Mouse (Mus musculus) 3T3-L1 (cell line): ENCODE measurements at regions not wholly inside any gene's neighbourhood (a gene's known extent, or its start where the extent isn't known, plus 50 kb on each side); places are given as distances from the start of the nearest gene placed in this dataset.
A peak's percentile ranks its signal among the peaks of the same experiment; 100 is the strongest.

ENCODE experiments used
- DNase-seq: peaks from one replicate; pipeline ENCODE4 v3.0.0-alpha.2; 2015; ENCODE audit warnings: low read depth, low spot score

DNA sequence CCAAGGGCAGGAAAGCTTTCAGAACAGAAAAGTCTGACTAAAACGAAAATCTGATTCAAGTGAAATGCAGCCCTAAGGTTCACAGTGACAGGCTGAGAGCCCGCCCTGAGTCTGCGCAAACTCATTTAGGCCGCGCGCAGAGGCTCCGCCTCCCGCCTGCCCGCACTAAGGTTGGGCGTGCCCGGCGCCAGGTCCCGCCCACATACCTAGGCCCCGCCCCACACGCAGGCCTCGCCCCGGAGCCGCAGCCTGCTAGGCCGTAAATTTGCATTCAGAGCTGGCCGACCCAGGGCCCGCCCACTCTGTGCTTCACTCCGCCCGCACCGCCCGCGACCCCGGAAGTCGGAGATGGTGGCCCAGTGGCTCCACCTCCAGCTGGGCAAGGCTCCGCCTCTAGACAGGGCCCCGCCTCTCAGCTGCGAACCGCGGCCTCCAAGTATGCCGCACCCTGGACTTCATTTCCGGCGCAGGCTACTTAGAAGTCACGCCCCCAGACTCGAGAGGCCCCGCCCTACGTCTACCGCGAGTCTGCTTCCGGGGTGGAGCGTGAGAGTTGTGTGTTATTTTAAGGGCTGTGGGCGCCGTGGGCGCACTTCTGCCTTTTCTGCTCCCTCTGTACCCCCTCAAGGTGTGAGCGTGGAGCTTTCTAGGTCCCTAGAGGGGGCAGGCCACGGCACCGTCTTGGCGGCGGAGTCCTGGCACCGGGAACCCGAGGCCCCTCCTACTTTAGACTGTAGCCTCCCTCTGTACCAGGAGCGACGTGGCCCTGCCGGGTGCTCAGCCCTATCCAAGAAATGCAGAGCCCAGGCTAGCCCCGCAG is 52.3 kb upstream of the Wnt7b start:
- DNase-seq = peak; percentile 97

DNA sequence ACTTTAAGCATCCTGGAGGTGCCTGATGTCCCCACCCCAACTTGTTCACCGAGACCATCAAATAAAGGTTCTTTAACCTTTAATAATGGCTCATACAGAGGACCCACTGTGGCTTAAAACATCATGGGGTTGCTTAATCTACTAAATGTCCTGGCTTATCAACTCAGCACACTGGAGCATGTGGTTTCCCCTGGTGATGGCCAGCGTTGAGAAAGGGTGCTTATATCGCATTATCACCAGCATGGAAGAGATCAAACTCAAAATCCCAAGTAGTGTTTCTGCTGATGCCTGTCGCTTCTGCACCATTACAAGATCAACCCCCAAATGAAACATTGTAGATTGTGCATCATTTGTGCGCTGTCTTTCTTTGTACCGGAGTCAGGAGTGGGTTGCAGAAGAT is 53.2 kb upstream of the Wnt7b start:
- no peak for DNase-seq

DNA sequence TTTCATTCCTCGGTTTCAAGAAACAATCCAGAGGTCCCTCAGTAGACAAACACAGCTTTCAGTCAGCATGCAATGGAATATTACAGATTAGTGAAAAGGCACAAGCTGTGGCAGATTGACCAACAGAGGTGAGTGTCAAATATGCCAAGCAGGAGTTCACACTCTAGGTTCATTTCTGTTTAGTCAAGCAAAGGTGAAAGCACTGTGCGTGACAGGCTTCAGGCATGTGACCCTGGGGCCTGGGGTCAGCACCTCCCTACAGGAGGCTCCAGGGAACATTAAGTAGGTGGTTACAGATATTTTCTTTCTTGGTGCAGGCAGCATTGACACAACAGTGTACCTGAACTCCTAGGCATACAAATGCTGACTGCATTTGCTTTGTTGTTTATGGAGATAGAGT is 57.3 kb upstream of the Wnt7b start:
- no peak for DNase-seq

DNA sequence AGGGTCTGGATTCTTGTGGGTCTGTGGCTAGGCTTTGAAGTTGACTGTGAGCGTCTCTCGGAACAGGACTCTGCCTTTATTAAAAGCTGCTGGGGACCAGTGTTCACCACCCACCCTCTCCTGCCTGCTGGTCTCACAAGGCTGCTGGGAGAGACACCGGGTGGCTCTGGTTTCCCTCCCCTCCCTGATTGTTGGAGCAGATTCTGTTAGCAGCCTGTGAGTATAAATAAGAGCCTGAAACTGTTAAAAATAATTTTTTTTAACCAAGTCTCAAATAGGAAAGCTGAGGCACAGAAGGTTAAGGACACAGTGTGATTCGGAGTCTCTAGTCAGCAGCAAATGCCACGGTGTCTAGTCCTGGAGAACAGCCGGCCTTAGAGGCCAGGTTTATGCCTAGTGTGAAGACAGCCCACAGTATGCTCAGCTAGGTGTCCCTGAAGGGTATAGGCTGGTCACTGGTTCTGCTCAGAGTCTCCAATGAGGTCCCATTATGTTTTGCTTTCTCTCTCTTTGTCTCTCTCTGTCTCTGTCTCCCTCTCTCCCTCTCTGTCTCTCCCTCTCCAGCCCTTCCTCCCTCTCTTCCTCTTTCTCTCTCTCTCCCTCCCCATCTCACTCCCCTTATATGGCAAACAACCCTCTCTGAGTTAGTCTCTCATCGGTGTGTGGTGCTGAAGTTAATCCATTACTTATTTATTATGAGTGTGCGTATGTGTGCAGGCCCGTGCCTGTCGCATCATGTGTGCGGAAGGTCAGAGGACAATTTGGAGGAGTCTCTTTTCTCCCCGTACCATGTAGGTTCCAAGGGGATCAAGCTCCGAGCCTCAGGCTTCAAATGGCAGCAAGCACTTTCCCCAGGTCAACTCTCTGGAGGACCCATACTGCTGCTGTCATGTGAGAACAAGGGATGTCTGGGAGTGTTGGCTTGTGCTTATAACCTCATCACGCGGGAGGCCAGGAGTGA is 59.1 kb upstream of the Wnt7b start:
- DNase-seq = no peak

DNA sequence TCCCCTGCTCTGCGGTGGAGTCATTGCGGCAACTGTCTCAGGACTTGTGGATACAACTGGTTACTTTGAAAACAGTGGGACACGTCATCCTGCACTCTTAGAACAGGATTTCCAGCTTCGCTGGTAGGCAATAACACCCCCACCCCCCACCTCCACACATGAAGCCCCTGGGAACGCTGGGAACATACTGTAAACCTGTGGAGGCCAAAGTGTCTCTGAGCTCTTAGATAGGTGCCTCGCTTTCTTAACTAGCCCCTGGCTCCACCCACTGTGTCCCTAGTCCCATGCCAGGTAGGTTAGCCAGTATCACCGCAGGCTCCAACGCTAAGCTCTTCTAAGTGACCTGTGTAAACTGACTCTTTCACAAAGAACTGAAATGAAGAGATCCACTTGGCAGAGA is 63.1 kb upstream of the Wnt7b start:
- DNase-seq = no peak

DNA sequence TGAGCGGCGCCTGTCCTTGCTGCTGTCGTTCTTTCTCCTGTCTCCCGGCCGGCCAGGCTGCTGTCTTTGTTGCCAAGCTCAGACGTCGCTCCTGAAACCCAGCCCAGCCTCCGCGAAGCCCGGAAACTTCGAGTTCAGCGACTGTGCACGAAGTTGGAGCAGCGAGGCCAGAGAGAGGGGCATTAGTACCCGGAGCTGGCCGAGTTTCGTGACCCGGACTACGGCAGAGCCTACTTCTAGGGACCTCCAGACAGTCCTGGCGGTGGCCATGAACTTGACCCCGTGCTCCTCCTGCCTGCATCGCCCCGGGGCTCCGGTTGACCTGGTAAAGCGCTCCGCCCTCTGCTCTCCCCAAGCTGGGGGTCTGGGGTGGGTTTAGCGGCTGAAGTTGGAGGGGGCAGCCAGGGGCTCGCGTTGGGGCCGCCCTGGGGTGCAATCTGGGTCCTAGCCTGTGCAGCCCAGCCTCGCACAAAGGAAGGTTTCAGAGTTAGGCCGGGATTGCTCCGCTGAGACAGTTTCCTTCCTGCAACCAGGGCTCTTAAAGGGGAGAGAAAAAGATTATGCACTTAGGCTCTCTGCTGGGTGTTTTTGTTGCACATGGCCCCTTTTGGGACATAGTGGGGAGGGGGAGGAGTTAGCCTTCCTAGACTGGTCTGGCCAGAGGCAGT is 63.8 kb upstream of the Wnt7b start:
- no peak for DNase-seq

DNA sequence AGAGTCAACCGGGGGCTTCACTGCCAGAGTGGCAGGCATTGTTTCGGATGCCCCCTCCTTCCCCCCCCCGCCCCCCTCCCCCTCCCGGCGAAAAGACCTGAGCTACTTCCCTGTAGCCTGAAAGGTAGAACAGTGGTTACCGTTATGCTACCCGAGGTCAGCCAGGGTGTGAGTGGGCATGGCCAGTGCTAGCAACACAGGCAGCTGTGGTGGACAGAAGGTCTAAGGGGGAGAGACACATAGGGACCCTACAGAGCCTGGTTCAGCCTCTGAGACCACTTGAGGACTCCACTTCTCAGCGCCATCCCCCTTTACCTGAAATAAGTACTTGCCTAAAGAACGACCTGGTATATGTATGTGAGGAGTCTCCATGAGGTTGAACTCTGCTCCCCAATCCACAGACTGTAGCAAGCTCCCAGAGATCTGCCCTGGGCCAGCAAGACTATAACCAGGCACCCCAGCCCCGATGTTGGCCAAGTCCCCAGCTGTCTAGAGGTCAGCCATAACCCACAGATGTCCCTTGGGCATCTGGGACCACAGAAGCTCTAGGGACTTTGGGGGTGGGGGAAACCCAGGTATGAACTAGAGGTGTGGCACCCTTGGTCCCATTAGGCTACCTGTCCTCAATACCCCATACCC is 64.5 kb upstream of the Wnt7b start:
- no peak for DNase-seq

DNA sequence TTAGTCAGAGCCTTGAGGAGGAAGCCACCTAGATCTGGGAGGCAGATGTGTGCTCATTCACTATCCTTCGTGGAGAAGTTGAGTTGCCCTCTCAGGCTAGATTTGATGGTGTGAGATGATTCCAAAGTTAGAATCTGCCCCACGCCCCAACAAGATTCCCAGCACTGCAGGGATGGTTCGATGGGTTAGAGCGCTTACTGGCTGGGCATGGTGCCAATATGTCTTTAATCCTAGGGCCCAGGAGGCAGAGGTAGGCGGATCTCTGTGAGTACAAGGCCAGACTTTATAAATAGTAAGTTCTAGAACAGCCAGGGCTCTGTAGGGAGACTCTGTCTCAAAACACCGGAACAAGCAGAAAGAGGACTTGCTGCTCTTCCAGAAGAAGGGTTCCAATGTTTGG is 65.3 kb upstream of the Wnt7b start:
- no peak for DNase-seq

DNA sequence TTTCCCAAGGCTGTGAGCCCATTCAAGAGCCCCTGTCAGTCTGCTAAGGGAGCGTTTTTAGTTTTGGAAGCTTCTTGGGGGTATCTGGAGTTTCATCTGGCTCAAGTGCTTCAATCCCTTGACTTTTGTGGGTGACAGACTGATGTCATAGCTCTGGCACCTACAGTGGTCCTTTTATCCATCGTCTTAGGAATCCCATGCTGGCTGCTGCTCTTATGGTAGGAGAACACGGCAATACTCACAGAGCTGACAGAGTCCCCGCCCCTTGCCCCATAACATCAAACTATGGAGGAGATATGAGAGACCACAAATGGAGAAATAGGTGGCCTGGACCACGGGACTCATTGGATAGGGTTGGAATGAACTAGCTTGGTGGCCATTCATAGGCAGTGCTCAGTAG is 68.0 kb upstream of the Wnt7b start:
- DNase-seq = no peak

DNA sequence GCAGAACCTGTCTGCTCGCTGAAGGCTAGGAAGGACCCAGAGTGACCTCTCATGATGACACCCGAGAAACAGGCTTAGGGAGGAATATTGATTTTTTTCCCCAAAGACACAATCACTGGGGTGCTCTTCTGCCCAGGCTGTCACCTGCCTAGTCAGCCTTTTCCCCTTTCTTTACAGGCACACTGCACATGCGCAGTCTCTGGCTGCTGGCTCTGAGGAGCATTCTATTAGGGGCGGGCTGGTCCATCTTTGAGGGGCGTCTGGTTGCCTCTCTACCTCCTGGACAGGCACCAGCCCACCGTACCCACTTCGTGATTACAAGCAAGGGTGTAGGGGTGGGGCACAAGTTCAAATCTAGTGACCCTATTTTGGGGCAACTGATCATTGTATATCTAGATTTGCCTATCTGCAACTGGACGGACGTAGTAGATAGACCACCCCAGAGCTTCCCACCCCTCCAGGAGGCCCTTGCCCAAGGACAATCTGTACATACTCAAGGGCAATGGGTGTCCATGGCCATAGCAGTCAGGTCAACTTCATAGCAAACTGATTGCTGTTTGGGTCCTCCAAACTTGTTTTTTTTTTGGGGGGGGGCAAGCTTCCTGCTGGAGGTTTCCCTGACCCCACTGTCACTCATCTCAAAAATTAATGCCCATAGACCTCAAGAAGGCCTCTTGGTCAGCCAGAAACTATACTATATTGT is 69.6 kb upstream of the Wnt7b start:
- DNase-seq = no peak

DNA sequence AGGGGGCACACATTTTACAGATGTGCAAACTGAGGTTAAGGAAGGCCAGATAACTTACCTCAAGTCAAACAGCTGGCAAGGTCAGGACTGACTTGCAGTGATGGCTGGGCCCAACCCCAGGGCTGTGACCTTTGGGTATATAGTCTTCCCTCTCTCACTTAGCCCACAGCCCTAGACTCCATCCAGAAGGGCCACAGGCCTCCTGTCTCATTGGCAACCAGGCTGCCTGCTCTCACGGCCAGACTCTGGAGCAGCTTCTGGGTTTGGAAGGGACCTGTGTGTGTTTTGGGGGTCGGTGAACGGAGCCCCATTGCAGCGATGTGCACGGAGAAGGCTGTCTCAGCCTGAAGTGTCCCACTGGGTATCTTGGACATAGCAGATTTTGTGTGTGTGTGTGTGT is 70.2 kb upstream of the Wnt7b start:
- no peak for DNase-seq

DNA sequence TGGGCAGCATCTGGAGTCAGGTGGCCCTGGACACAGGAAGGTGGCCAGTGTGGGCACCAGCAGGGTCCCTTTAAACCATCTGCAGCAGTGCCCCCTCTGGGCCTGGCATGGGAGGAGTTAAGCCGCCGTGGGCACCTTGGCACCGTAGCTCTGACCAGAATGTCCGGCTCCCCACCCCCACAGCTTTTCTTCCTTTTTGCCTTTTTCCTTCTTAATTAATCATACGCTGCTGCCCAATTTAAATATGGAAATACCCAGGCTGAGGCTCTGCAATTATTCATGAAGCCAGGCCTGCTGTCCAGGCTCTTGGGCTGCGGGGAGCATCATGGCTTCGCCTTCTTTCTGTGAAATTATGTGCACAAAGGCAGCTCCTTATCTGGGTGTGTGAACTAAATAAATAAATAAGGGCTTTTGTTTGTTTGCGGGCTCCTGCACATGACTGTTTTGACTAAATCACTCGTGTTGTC is 70.6 kb upstream of the Wnt7b start:
- DNase-seq = no peak

DNA sequence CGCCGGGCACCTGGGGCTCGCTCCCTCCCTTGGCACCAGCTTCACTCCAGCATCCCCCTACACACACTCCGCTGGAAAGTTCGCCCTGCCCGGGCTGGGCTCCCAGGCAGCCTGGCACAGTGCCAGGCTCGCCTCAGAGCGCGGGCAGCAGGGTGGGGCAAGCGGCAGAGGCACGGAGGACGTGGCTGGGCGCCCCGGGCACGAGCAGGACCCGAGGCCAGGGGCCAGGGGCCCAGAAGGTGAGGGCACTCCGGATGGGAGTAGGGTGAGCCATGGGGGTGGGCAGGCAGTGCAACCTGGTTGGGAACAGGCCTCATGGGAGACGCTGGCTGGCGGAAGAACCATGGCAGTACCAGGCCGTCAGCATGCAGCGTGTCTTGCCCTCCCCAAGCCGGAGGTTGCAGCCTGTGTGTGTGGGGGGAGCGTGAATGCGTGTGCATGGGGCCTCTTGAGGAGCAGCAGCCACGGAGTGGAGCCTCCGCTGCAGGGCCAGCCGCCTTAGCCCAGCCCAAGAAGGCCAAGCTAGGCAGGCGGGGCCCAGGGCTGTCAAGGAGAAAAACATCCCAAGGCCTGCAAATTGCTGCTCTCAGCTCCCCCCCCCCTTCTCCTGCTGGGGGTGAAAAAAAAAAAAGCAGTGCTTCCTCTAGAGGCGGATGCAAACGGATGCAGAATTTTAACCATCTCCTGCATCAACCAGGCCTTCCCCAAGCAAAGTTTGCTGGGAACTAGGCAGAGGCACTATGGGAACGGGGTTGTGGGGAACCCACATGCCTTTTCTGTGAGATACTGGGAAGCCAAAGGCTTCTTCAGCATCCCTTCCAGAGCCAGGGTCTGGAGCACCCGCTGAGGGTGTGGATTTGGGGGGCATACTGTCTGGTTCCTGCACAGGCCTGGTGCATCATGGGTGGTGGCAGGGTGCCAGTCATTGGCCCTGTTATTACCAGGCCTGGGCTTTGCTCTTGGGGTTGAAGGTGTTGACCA is 71.4 kb upstream of the Wnt7b start:
- DNase-seq = no peak

DNA sequence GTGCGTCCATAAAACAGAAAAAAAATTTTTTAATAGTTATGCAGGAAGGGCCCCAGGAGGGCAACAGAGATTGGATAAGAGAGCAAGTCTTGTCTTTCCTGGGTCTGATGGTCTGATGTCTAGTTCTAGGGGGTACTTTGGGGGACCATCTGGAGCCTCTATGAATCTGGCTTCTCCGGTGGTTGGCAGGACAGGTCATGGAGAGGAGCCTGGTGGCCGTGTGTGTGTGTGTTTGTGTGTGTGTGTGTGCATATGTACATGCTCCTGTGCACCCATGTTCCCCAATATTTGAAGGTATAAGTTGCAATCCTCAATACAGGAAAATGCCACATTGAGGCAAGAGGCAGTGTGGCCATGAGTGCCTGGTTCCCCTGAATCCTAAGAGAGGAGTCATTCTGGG is 72.5 kb upstream of the Wnt7b start:
- no peak for DNase-seq

DNA sequence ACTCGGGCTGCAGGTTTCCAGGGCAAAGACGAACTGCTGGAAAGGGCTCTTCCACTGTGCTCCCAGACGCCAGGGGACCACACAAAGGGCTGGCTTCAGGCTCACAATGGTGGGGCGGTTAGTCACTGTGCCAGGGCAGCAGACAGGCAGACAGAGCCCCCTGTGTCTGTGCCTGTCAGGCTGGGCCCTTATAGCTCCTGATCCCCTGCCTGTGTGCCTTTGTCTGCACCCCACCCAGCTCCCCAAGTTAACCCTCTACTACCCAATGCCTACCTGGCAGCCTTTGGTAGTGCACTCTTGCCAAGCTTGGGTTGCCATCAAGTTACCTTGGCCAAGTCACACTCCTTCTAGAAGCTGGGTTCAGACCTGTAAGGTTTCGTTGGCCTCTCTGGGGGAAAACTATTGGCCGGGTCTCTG is 73.5 kb upstream of the Wnt7b start:
- DNase-seq = no peak

DNA sequence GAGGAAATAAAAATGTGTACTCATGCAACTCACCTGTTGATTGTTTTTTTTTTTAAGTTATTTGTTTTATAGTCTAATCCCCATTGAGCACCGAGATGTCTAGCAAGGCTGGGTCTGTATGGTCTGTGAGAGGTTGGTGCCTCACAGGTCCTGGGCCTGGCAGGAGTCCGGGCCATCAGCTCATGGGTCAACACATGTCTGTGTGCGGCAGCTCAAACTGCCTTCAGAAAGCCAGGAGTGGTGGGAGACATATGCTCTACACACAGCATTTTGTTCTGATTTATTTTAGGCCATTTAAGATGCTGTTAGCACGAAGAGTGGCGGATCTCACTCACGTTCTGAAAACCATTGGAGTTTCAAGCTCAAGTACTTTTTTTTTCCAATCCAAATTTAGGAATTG is 74.6 kb upstream of the Wnt7b start:
- DNase-seq = no peak

DNA sequence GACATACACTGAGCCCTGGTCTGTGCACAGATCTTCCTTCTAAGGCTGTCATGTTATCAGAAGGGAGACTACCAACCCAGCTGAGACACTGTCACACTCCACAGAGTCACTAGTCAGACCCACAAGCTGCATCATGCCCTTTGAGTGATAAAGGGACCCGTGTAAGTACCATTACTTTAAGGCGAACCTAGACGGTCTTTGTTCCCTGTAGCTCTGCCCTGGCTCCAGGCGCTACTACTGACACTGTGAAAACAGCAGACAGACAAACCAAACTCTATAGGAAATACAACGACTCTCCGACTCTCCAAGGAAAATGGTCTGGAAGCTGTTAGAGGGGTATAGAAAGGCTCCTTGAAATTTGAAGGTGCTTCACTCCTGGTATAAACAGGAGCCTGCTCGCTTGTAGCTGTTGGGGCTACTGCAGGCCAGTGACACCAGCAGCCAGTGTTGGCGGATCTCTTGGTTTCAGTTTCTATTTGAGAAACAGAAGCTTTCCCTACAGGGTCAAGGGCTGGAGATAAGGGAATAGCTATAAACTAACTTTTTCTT is 75.2 kb upstream of the Wnt7b start:
- peak; percentile 45 for DNase-seq

DNA sequence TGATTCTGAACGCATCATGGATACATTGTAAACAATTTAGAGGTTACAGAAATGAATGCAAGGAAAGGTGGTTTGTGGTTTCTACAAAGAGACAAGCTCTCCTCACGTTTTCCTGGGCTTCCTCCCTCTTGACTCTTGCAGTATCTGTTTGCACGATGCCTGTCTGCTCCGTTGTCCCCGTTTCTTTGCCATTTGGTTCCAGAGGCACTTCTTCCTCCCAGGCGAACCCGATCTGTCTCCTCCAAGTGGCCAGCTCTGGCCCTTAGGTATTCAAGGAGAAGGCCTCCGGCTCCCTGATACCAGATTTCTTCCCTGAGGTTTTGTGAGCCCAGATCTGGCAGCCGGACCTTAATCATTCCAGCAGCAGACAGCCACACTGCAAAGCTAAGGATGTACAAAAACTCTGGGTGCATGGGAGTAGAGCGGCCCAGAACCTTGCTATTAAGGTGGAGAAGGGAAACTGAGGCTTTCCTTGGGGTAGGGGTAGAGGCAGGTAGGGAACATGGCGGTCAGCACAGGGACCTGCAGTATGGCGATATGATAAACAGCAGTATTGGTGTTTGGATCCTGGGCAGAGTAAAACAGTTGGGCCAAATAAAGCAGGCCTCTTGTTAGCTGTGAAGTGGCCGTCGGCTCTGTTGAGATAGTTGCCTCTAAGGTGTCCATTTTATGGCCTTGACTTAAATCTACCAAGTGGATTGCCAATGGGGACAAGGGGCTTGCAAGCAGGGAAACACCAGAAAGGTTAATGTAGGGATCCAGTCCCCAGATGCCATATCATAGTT is 76.0 kb upstream of the Wnt7b start:
- DNase-seq = no peak
